Mouse (Mus musculus): ENCODE data around the gene Gm10334. TPM values are rescaled to one million over a fixed set of nuclear protein-coding genes. Genes with fewer than 3 reads are reported as not detected.

Gm10334 gene
- polyA plus RNA-seq (2014; fragmentation: Illumina TruSeq; extraction: RNeasy Lipid Tissue Mini Kit (QIAGEN cat#74804); ENCODE audit: insufficient read depth, low read depth, low replicate concordance), result not detected

GRCm38 (mm10) chr6:41446045-41446444 lies at the start of gene Gm10334:
Gene Gm10334, minus strand, starts transcription at chr6:41446145.

GRCm38 (mm10) chr6:41458632-41459031 lies 12.7 kb upstream of the Gm10334 start, which contains the start of gene Prss1:
Gene Prss1, plus strand, starts transcription at chr6:41458932.

Other genes with a start within 250 kb of the Gm10334 start
- gene Try4, start 143.9 kb downstream of the Gm10334 start, polyA plus RNA-seq (2014; fragmentation: Illumina TruSeq; extraction: RNeasy Lipid Tissue Mini Kit (QIAGEN cat#74804); ENCODE audit: insufficient read depth, low read depth, low replicate concordance), result not detected
- not detected for gene Try5, start 129.3 kb downstream of the Gm10334 start, polyA plus RNA-seq (2014; fragmentation: Illumina TruSeq; extraction: RNeasy Lipid Tissue Mini Kit (QIAGEN cat#74804); ENCODE audit: insufficient read depth, low read depth, low replicate concordance)
- gene Try10, start 92.0 kb downstream of the Gm10334 start, polyA plus RNA-seq (2014; fragmentation: Illumina TruSeq; extraction: RNeasy Lipid Tissue Mini Kit (QIAGEN cat#74804); ENCODE audit: insufficient read depth, low read depth, low replicate concordance), result not detected
- gene Prss3, start 68.5 kb downstream of the Gm10334 start, polyA plus RNA-seq (2014; fragmentation: Illumina TruSeq; extraction: RNeasy Lipid Tissue Mini Kit (QIAGEN cat#74804); ENCODE audit: insufficient read depth, low read depth, low replicate concordance), result not detected
- gene Gm5771, start 53.8 kb downstream of the Gm10334 start, polyA plus RNA-seq (2014; fragmentation: Illumina TruSeq; extraction: RNeasy Lipid Tissue Mini Kit (QIAGEN cat#74804); ENCODE audit: insufficient read depth, low read depth, low replicate concordance), result not detected
- not detected for gene Prss1, start 12.8 kb upstream of the Gm10334 start, polyA plus RNA-seq (2014; fragmentation: Illumina TruSeq; extraction: RNeasy Lipid Tissue Mini Kit (QIAGEN cat#74804); ENCODE audit: insufficient read depth, low read depth, low replicate concordance)
- not detected for gene Prss2, start 75.6 kb upstream of the Gm10334 start, polyA plus RNA-seq (2014; fragmentation: Illumina TruSeq; extraction: RNeasy Lipid Tissue Mini Kit (QIAGEN cat#74804); ENCODE audit: insufficient read depth, low read depth, low replicate concordance)
- gene Ephb6, start 159.3 kb upstream of the Gm10334 start, polyA plus RNA-seq (2014; fragmentation: Illumina TruSeq; extraction: RNeasy Lipid Tissue Mini Kit (QIAGEN cat#74804); ENCODE audit: insufficient read depth, low read depth, low replicate concordance), result 6.2 TPM
- 3.7 TPM for gene Trpv6, start 190.3 kb upstream of the Gm10334 start, polyA plus RNA-seq (2014; fragmentation: Illumina TruSeq; extraction: RNeasy Lipid Tissue Mini Kit (QIAGEN cat#74804); ENCODE audit: insufficient read depth, low read depth, low replicate concordance)
- not detected for gene Trpv5, start 234.6 kb upstream of the Gm10334 start, polyA plus RNA-seq (2014; fragmentation: Illumina TruSeq; extraction: RNeasy Lipid Tissue Mini Kit (QIAGEN cat#74804); ENCODE audit: insufficient read depth, low read depth, low replicate concordance)
- gene Llcfc1, start 238.3 kb upstream of the Gm10334 start, polyA plus RNA-seq (2014; fragmentation: Illumina TruSeq; extraction: RNeasy Lipid Tissue Mini Kit (QIAGEN cat#74804); ENCODE audit: insufficient read depth, low read depth, low replicate concordance), result not detected